Mouse (Mus musculus) midbrain, embryonic 12.5 days (tissue): ENCODE data around the gene Arhgap24. TPM values are rescaled to one million over a fixed set of nuclear protein-coding genes. Genes with fewer than 3 reads are reported as not detected.

Source experiments
- ATAC-seq: fragments of 200-750 bp; cut with Nextera tagmentation; 2 replicates; pipeline ENCODE4 v1.8.0; 2017; ENCODE audit warnings: low read depth, moderate TSS enrichment, moderate library complexity; ENCODE audit not compliant: low FRiP score
- H3K27ac ChIP-seq: fragments of 300-500 bp; sonication (generic); replicated peaks from 2 replicates; pipeline ENCODE4 v1.5.1; 2016; ENCODE audit warnings: mild to moderate bottlenecking
- H3K27me3 ChIP-seq: fragments of 300-500 bp; sonication (generic); 2 replicates; pipeline ENCODE4 v1.6.1; 2016; ENCODE audit warnings: mild to moderate bottlenecking
- H3K36me3 ChIP-seq: fragments of 300-500 bp; sonication (generic); 2 replicates; pipeline ENCODE4 v1.6.1; 2016
- H3K4me1 ChIP-seq: fragments of 300-500 bp; sonication (generic); 2 replicates; pipeline ENCODE4 v1.6.1; 2016
- H3K4me2 ChIP-seq: fragments of 300-500 bp; sonication (generic); replicated peaks from 2 replicates; pipeline ENCODE4 v1.6.1; 2016; ENCODE audit warnings: mild to moderate bottlenecking, moderate library complexity
- H3K4me3 ChIP-seq: fragments of 300-500 bp; sonication (generic); 2 replicates; pipeline ENCODE4 v1.5.1; 2016; ENCODE audit warnings: mild to moderate bottlenecking
- H3K9ac ChIP-seq: fragments of 300-500 bp; sonication (generic); replicated peaks from 2 replicates; pipeline ENCODE4 v1.6.1; 2016; ENCODE audit warnings: mild to moderate bottlenecking, moderate library complexity
- H3K9me3 ChIP-seq: fragments of 300-500 bp; sonication (generic); 2 replicates; pipeline ENCODE4 v1.6.1; 2016; ENCODE audit warnings: mild to moderate bottlenecking
- WGBS: fragments of 180-500 bp; shearing (Covaris S2); methylation state at CpG from one replicate; pipeline ENCODE4 v1.1.7; 2016; 5-methylcytosine and 5-hydroxymethylcytosine counted together
- polyA plus RNA-seq: library from polyadenylated mRNA; unstranded; fragments of >200 nt; fragmentation: Nextera tagmentation; extraction: Ambion mirVana; gene quantifications from 2 replicates; pipeline ENCODE4 v1.2.1, GENCODE M21; 2016

The Arhgap24 gene
- polyA plus RNA-seq, result 4.1 and 5.7 TPM in 2 replicates

DNA sequence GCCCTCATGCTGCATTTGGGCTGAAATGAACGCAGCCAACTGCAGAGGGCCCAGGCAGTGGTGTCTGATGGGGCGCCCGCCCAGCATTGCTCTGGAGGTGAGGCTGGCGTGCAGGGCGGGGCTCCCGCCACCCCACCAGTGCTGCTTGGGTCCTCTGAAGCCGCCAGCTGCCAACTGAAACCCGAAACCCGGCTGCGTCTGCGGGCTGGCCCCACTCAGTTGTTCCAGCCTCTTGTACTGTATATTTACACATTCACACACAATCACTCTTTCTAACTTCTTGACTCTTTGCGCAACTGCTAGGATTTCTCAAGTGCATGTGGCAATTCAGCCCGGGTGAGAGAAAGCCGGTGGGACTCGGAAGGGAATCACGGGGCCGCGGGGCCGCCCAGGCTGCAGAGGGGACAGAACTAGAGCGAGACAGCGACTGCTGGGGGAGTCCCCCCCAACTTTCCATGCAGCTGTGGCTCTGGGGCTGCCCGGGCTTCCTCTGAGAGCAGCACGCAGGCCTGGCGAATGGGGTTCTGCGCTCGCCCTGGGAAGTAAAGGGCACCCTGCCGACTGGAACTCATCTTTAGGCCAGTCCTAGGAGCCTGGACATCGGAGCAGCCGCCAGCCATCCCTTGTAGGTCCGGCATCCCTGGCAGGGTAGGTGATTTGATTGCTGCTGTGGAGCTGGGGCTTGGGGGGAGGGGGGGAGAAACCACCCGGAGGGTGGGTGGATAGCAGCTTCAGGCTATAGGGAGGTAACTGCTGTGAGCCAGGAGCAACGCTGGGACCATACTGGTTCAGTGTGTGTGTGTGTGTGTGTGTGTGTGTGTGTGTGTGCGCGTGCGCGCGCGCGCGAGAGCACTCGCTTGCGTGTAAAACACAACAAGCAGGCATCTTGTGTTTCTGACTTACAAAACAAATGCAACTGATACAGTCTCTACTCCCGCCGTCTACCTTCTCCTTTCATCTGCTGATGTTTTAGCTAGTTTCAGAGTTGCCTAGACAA is at the start of gene Arhgap24:
Gene Arhgap24, plus strand, starts transcription at position 177 of the 997 bp plus-strand sequence.
- Histone ChIP-seq H3K4me1 (peaks cover 18% of the 10 kb centered on the region; the same call in 1 of the 2 replicates), H3K9me3 (no peaks in the 10 kb centered on the region), H3K36me3 (no peaks in the 10 kb centered on the region), H3K4me3 (peak within 1 kb of the TSS; percentile 54), H3K9ac (peak within 1 kb of the TSS; percentile 53), H3K27ac (peak within 1 kb of the TSS; percentile 63), H3K4me2 (peak within 1 kb of the TSS; percentile 91), H3K27me3 (no peaks in the 10 kb centered on the region; the same call in 1 of the 2 replicates)
- under 1% methylated on average over 44 of the region's 44 CpGs for WGBS
- peak; percentile 84 for ATAC-seq

GRCm38 (mm10) chr5:102434182-102434581 is 47.0 kb upstream of the Arhgap24 start:
- ATAC-seq, result no peak
- Histone ChIP-seq H3K27ac (no peak overlapping the region), H3K4me3 (no peak overlapping the region), H3K9ac (no peak overlapping the region), H3K9me3 (no peaks in the 10 kb centered on the region), H3K27me3 (no peaks in the 10 kb centered on the region), H3K4me2 (no peak overlapping the region), H3K4me1 (no peaks in the 10 kb centered on the region), H3K36me3 (no peaks in the 10 kb centered on the region)
- WGBS, result 49% methylated on average over 4 of the region's 4 CpGs

- Histone ChIP-seq H3K27ac (no peak overlapping the region), H3K4me1 (no peaks in the 10 kb centered on the region), H3K9ac (no peak overlapping the region), H3K4me3 (no peak overlapping the region), H3K27me3 (no peaks in the 10 kb centered on the region), H3K4me2 (no peak overlapping the region), H3K9me3 (no peaks in the 10 kb centered on the region), H3K36me3 (no peaks in the 10 kb centered on the region)
- no peak for ATAC-seq
- WGBS, result 78% methylated on average over 8 of the region's 8 CpGs
These were observed 44.6 kb upstream of the Arhgap24 start for GRCm38 (mm10) chr5:102436581-102436980.

DNA sequence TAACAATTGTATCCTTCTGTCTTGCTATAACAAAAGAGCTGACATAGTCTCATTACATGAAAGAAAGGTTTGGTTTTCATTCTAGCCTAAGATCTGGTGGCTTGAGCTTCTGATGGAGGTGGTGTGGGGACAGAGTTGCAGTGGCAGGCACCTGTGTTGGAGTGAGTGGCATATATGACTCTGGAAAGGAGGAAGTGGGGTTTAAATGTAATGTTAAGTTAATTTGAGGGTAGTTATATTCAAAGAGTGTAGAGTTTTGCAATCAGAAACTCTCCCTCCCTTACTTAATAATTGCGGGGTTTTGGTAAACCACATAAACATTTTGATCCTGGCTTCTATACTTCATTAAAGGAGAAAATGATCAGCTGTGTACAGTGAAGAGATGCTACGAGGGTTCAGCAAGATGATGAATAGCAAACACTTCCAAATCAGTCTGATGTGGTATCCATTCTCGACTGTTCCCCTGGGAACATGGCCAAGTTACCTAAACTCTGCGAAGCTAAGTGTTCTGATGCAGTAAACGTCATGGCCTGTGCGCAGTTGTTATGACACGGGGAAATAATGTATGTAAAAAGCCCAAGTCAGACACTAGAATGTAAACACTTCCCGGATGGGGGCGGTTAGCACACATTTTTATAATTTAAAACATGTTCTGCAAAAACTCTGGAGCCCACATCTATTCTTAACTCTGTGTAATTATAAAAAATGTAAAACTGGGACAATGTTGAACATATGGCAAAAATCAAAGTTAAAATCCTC is 41.9 kb upstream of the Arhgap24 start:
- Histone ChIP-seq H3K4me3 (no peak overlapping the region), H3K4me1 (no peaks in the 10 kb centered on the region), H3K27me3 (no peaks in the 10 kb centered on the region), H3K27ac (no peak overlapping the region), H3K36me3 (no peaks in the 10 kb centered on the region), H3K9ac (no peak overlapping the region), H3K4me2 (no peak overlapping the region), H3K9me3 (no peaks in the 10 kb centered on the region)
- 87% methylated on average over 9 of the region's 9 CpGs for WGBS
- ATAC-seq, result no peak

- Histone ChIP-seq H3K27me3 (no peaks in the 10 kb centered on the region), H3K4me1 (no peaks in the 10 kb centered on the region), H3K9ac (no peak overlapping the region), H3K9me3 (no peaks in the 10 kb centered on the region), H3K36me3 (no peaks in the 10 kb centered on the region), H3K4me2 (no peak overlapping the region), H3K27ac (no peak overlapping the region), H3K4me3 (no peak overlapping the region)
- WGBS, result 95% methylated on average over 9 of the region's 9 CpGs
- ATAC-seq, result no peak
These were observed 33.8 kb upstream of the Arhgap24 start for GRCm38 (mm10) chr5:102447436-102447835.

GRCm38 (mm10) chr5:102450897-102451296 is 30.3 kb upstream of the Arhgap24 start:
- no peak overlapping the region for H3K4me3 ChIP-seq
- H3K36me3 ChIP-seq, result no peaks in the 10 kb centered on the region
- H3K9ac ChIP-seq, result no peak overlapping the region
- no peaks in the 10 kb centered on the region for H3K4me1 ChIP-seq
- no peak overlapping the region for H3K27ac ChIP-seq
- 96% methylated on average over 2 of the region's 2 CpGs for WGBS
- no peaks in the 10 kb centered on the region for H3K9me3 ChIP-seq
- no peak for ATAC-seq
- no peak overlapping the region for H3K4me2 ChIP-seq
- H3K27me3 ChIP-seq, result no peaks in the 10 kb centered on the region

DNA sequence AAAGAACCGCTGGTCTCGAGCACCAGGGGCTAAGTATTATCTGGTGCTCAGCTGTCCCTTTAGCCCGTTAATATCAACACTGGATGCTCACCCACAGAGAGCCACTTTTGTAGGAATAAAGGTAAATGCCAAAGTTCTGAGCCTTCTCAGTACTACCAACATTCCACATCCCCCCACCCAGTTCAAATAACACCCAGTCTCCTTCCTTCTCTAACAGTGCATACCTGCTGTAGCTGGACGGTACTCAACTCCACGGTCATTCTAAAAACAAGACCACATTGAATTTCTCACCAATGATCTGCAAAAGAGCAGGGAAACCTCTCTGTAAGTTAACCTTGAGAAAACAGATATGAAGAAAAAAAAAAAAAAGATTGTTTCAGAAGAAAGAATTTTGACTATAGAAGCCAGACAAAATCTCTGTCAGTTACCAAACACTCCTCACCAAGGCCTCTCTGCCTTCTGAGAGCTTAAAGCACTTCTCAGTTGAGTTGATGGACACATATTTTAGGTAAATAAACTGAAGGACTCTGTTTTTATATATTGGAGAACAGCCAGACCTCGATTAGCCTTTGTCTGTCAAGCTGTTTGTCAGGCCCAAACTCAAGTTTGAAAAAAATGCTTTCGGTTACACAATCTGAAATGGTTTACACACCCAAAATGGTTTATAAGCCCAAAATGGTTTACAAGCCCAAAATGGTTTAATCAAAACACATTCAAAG is 29.0 kb upstream of the Arhgap24 start:
- H3K27ac ChIP-seq, result no peak overlapping the region
- no peak overlapping the region for H3K4me2 ChIP-seq
- no peak overlapping the region for H3K4me3 ChIP-seq
- no peaks in the 10 kb centered on the region for H3K9me3 ChIP-seq
- no peak for ATAC-seq
- H3K36me3 ChIP-seq, result no peaks in the 10 kb centered on the region
- H3K27me3 ChIP-seq, result no peaks in the 10 kb centered on the region
- H3K9ac ChIP-seq, result no peak overlapping the region
- H3K4me1 ChIP-seq, result no peaks in the 10 kb centered on the region
- WGBS, result 87% methylated on average over 7 of the region's 7 CpGs

DNA sequence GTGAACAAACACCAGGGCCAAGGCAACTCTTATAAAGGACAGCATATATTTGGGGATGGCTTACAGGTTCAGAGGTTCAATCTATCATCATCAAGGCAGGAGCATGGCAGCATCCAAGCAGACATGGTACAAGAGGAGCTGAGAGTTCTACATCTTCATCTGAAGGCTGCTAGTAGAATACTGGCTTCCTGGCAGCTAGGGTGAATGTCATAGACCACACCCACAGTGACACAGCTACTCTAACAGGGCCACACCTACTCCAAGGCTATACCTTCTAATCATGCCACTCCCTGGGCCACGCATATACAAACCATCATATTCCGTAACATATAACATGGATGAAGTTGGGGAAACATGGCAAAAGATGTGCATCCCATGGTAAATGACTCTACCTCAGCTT is 27.9 kb upstream of the Arhgap24 start:
- no peak for ATAC-seq
- no peaks in the 10 kb centered on the region for H3K27me3 ChIP-seq
- WGBS, result 89% methylated on average over 2 of the region's 2 CpGs
- no peak overlapping the region for H3K4me3 ChIP-seq
- H3K9me3 ChIP-seq, result no peaks in the 10 kb centered on the region
- H3K36me3 ChIP-seq, result no peaks in the 10 kb centered on the region
- H3K9ac ChIP-seq, result no peak overlapping the region
- no peaks in the 10 kb centered on the region for H3K4me1 ChIP-seq
- no peak overlapping the region for H3K27ac ChIP-seq
- no peak overlapping the region for H3K4me2 ChIP-seq

DNA sequence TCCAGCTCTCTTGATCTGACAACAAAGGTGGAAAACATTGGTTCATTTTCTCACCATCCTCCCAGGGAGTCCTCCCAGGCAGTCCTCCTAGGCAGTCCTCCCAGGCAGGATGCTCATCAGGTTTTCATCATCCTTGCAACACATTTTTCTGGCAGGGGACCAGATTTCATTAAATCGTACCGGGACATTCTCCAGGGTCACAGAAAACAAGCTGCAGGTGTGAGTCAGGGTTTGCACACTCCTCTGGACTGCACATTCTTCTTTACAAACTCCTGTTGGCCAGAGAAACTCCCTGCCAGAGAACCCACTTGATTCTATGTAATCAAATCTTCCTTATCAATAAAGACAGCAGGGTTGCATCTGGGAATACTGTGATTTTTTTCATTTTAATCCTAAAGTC is 25.9 kb upstream of the Arhgap24 start:
- H3K27ac ChIP-seq, result no peak overlapping the region
- H3K4me2 ChIP-seq, result no peak overlapping the region
- H3K4me3 ChIP-seq, result no peak overlapping the region
- H3K27me3 ChIP-seq, result no peaks in the 10 kb centered on the region
- WGBS, result 86% methylated on average over 2 of the region's 2 CpGs
- no peak for ATAC-seq
- H3K4me1 ChIP-seq, result no peaks in the 10 kb centered on the region
- H3K36me3 ChIP-seq, result no peaks in the 10 kb centered on the region
- no peak overlapping the region for H3K9ac ChIP-seq
- H3K9me3 ChIP-seq, result no peaks in the 10 kb centered on the region

DNA sequence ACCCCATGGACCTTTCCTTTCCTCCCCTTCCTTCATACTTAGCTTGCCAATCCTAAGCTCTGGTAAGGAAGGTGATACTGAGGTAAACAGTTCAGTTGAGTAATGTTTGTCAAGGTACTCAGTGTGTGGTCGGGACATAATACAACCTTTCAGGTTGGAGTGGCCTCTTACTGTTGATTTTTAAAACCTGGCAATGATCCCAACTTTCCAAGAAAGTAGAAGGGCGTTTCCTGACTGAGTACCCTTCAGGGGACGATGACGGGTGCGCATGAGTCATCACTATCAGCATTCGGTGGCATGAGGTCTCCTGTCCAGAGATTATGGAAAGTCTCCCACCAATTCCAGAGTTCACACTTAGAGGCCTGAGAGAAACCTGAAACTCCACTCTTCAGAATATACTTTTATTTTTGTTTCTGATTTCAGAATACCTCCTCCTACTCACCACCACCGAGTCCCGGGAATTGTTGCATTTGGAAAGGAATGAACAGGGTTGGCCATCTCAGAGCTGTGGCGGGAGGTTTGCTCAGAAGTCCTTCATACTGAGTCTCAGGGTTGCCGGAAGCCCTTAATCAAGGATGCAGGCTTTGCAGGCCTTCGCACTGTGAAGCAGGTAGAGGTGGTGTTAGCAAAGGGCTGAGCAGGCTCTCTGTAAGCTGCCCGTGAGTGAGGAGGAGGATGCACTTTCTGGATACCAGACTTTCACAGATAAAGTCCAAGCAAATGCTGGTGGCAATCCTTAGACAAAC is 20.6 kb upstream of the Arhgap24 start:
- no peak for ATAC-seq
- Histone ChIP-seq H3K4me1 (no peaks in the 10 kb centered on the region), H3K36me3 (no peaks in the 10 kb centered on the region), H3K27ac (no peak overlapping the region), H3K9me3 (no peaks in the 10 kb centered on the region), H3K27me3 (no peaks in the 10 kb centered on the region), H3K9ac (no peak overlapping the region), H3K4me2 (no peak overlapping the region), H3K4me3 (no peak overlapping the region)
- whole genome bisulfite sequencing, result 88% methylated on average over 12 of the region's 12 CpGs

DNA sequence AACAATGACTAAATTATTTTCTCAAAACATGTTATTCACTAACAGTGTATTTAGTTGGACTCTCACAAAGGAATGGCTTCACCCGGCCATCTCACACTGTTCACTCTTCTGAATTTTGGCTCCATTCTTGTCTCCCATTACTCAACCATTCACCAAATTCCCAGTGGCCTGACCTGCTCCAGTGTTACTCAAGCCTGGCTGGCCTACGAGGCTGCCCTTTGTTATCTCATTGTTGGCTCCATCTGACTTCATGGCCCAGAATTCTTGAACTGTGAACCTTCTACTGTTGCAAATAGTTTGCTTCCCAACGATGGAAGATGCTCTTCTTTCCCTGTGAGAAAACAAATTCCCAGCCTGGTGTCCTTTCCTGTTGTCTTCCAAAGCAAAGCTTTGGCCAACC is 18.2 kb upstream of the Arhgap24 start:
- WGBS, result 84% methylated on average over 3 of the region's 3 CpGs

More for the DNA sequence above, 18.2 kb upstream of the Arhgap24 start:
- H3K4me3 ChIP-seq, result no peak overlapping the region
- no peak overlapping the region for H3K9ac ChIP-seq
- no peaks in the 10 kb centered on the region for H3K36me3 ChIP-seq
- ATAC-seq, result no peak
- no peaks in the 10 kb centered on the region for H3K4me1 ChIP-seq
- no peaks in the 10 kb centered on the region for H3K9me3 ChIP-seq
- no peaks in the 10 kb centered on the region for H3K27me3 ChIP-seq
- H3K4me2 ChIP-seq, result no peak overlapping the region
- no peak overlapping the region for H3K27ac ChIP-seq
